Mouse (Mus musculus): ENCODE results near the gene Ptges3l.

GRCm38 (mm10) chr11:101442760-101443159, 17.6 kb upstream of the Ptges3l start:
- no peak for TF ChIP-seq CTCF (IDR thresholded peaks at IDR 0.05; ENCODE audit: low read depth, low read length)
- TF ChIP-seq TAL1 (conservative IDR thresholded peaks at IDR 0.05; ENCODE audit: low read depth, low read length): no peak
- no peak for TF ChIP-seq POLR2AphosphoS5 (IDR thresholded peaks at IDR 0.05; ENCODE audit: insufficient replicate concordance, low read depth, low read length)
- TF ChIP-seq GATA1 (IDR thresholded peaks at IDR 0.05; ENCODE audit: borderline replicate concordance, low read length): no peak
- TF ChIP-seq GATA2 (IDR thresholded peaks at IDR 0.05; ENCODE audit: borderline replicate concordance, low read depth, low read length): no peak

Data from G1E (cell line).